Mouse (Mus musculus) liver, embryonic 15.5 days (tissue): Measurements from ENCODE around the gene Stk17b. TPM values are rescaled to one million over a fixed set of nuclear protein-coding genes. Genes with fewer than 3 reads are reported as not detected.
"Not testable (repeated sequence)": the region's sequence is repeated elsewhere in the genome, so short reads cannot be mapped to it uniquely, and the experiment has no call there.

Source experiments
- ATAC-seq: fragments of 200-750 bp; cut with Nextera tagmentation; 2 replicates; pipeline ENCODE4 v1.8.0; 2017; ENCODE audit warnings: moderate number of reproducible peaks, mild to moderate bottlenecking, moderate library complexity; ENCODE audit not compliant: insufficient read depth
- H3K27ac ChIP-seq: fragments of 300-500 bp; sonication (generic); replicated peaks from 2 replicates; pipeline ENCODE4 v1.5.1; 2015; ENCODE audit warnings: mild to moderate bottlenecking, inconsistent platforms
- H3K27me3 ChIP-seq: fragments of 300-500 bp; sonication (generic); 2 replicates; pipeline ENCODE4 v1.6.1; 2015; ENCODE audit warnings: mild to moderate bottlenecking, inconsistent platforms
- H3K36me3 ChIP-seq: fragments of 300-500 bp; sonication (generic); replicated peaks from 2 replicates; pipeline ENCODE4 v1.6.1; 2015; ENCODE audit warnings: moderate library complexity, mild to moderate bottlenecking, inconsistent platforms
- H3K4me1 ChIP-seq: fragments of 300-500 bp; sonication (generic); replicated peaks from 2 replicates; pipeline ENCODE4 v1.6.1; 2015; ENCODE audit warnings: inconsistent platforms
- H3K4me2 ChIP-seq: fragments of 300-500 bp; sonication (generic); 2 replicates; pipeline ENCODE4 v1.6.1; 2015; ENCODE audit warnings: moderate library complexity, mild to moderate bottlenecking, inconsistent platforms
- H3K4me3 ChIP-seq: fragments of 300-500 bp; sonication (generic); replicated peaks from 2 replicates; pipeline ENCODE4 v1.5.1; 2015; ENCODE audit warnings: mild to moderate bottlenecking, inconsistent platforms
- H3K9ac ChIP-seq: fragments of 300-500 bp; sonication (generic); 2 replicates; pipeline ENCODE4 v1.6.1; 2015; ENCODE audit warnings: moderate library complexity, mild to moderate bottlenecking, inconsistent platforms
- H3K9me3 ChIP-seq: fragments of 300-500 bp; sonication (generic); replicated peaks from 2 replicates; pipeline ENCODE4 v1.6.1; 2016; ENCODE audit warnings: inconsistent platforms
- WGBS: fragments of 180-500 bp; shearing (Covaris S2); methylation state at CpG from one replicate; pipeline ENCODE4 v1.1.7; 2015; ENCODE audit warnings: mixed read lengths; ENCODE audit not compliant: insufficient replicate concordance; 5-methylcytosine and 5-hydroxymethylcytosine counted together
- polyA plus RNA-seq: library from polyadenylated mRNA; unstranded; fragments of >200 nt; fragmentation: Nextera tagmentation; extraction: Ambion mirVana; gene quantifications from 2 replicates; pipeline ENCODE4 v1.2.1, GENCODE M21; 2015

Gene Stk17b
- polyA plus RNA-seq, 1 experiment from 2014 or later: 21.1 TPM

DNA sequence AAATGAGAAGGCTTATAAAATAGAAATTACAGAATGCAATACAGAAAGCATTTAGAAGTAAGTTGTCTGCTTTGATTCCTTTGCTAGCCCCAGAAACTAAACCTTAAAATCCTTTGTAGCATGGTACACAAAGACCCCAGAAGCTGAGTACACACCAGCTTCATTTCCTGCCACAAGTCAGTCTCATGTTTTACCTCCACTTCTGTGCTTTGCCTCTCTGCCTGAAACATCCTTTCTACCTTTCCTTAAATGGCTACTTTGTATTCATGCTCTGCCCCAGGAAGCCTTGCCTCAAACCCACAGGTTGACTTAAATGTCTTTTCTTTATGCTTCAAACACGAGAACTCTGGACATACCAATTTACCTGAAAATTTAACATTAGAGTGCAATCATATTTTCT, 3.7 kb downstream of the Stk17b start:
- Histone ChIP-seq H3K36me3 (no peaks in the 10 kb centered on the region), H3K4me1 (peaks cover 12% of the 10 kb centered on the region), H3K4me2 (no peak overlapping the region), H3K4me3 (no peak overlapping the region), H3K27ac (no peak overlapping the region), H3K27me3 (no peaks in the 10 kb centered on the region), H3K9me3 (no peaks in the 10 kb centered on the region), H3K9ac (no peak overlapping the region)
- 76% methylated on average over 1 of the region's 1 CpGs for WGBS
- no peak for ATAC-seq

DNA sequence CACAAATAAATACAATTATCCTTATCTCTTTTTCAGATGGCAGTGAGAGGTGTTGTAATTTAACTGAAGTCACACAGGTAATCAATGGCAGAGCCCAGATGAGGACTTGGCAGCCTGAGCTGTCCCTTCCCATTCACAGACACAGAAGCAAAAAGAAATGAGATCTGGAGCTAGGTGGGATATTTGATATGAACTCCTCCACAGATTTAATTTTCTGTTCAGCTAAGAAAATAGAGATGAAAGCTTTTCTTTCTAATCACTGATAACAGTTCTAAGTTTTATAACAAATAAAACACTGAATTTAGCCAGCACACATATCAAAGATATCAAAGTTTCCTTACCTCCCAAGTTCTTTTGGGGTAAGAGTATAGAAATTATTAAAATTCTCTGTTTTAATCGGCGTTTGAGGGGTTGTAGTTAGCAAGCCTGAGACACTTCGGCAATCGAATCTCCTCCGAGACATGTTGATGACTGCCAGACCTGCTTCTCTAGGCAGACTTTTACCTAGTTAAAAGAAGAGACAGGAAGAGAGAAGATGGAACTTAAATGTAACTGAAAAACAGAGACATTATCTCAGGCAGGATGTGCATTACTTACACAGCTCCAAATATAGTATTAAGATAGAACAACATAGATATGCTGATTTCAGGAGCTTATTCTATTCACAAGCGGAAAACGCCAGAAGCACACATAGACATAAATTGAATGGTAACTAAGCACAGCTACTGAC, 8.7 kb downstream of the Stk17b start:
- Histone ChIP-seq H3K9me3 (no peaks in the 10 kb centered on the region), H3K27me3 (no peaks in the 10 kb centered on the region), H3K4me2 (no peak overlapping the region), H3K9ac (no peak overlapping the region), H3K36me3 (no peaks in the 10 kb centered on the region; the same call in 1 of the 2 replicates), H3K4me3 (no peak overlapping the region), H3K27ac (no peak overlapping the region), H3K4me1 (no peaks in the 10 kb centered on the region; the same call in 1 of the 2 replicates)
- no peak for ATAC-seq
- WGBS: 70% methylated on average over 7 of the region's 7 CpGs

DNA sequence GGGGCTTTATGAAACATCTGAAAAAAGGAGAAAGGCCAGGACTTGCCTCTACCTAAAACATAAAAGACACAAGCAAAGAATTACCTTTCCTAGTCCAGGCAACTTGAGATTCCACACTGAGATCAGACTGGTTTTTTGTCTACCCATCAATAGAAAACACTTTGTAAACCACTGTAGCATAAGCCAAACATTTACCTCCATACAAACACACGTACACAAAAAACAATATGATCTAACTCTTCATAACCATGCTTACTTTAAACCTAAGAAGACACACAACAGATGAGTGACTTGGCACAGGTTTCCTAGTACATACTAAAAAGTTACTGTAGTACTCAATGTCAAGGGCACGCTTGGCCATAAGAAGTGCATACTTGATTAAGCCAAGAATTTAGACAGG, 9.5 kb downstream of the Stk17b start:
- no peak for ATAC-seq
- WGBS: 85% methylated on average over 2 of the region's 2 CpGs
- no peak overlapping the region for H3K4me2 ChIP-seq
- H3K4me1 ChIP-seq: no peaks in the 10 kb centered on the region; the same call in 1 of the 2 replicates
- H3K9ac ChIP-seq: no peak overlapping the region
- H3K4me3 ChIP-seq: no peak overlapping the region
- no peaks in the 10 kb centered on the region for H3K9me3 ChIP-seq
- no peaks in the 10 kb centered on the region for H3K27me3 ChIP-seq
- peaks cover under 1% of the 10 kb centered on the region; the same call in 1 of the 2 replicates for H3K36me3 ChIP-seq
- no peak overlapping the region for H3K27ac ChIP-seq

DNA sequence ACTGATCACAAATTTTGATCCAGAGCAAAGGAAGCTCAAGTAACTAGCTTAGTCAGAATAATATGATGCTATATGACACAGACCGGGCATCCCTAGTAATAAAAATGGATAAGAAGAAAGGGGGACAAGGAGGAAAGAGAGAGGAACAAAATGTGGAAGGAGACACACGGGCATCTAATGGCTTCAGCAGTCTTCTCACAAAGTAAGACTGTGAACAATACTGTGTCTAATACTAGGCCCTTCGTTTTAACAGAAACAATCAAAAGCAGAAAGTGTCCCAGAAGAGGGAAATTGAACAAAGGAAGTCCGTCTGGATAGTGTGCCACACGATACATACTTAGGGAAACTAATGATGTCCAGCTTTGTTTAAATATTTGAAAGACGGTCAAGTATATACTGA, 10.0 kb downstream of the Stk17b start:
- no peak overlapping the region for H3K4me3 ChIP-seq
- H3K9ac ChIP-seq: no peak overlapping the region
- no peak overlapping the region for H3K4me2 ChIP-seq
- WGBS: 63% methylated on average over 6 of the region's 6 CpGs
- no peak overlapping the region for H3K27ac ChIP-seq
- no peak for ATAC-seq
- peaks cover 3% of the 10 kb centered on the region; the same call in 1 of the 2 replicates for H3K36me3 ChIP-seq
- H3K9me3 ChIP-seq: no peaks in the 10 kb centered on the region
- no peaks in the 10 kb centered on the region; the same call in 1 of the 2 replicates for H3K4me1 ChIP-seq
- no peaks in the 10 kb centered on the region for H3K27me3 ChIP-seq

DNA sequence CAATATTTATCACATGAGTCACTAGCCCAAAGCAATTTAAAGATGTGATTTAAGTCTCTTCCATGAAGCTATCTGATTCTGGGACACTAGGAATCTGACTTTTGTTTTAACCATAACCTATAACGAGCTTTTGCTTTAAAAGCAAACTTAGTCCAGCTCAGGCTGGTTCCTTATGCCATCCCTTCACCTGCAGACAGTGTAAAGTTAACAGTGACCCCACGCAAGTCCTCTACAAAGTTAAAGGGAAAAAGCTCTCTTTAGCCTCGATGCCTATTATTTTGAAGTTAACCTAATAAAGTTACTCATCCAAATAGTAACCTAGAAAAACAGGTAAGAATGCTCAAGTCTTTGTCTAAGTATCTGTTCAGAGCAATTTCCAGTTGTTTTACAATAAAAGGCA, 10.5 kb downstream of the Stk17b start:
- Histone ChIP-seq H3K9me3 (no peaks in the 10 kb centered on the region), H3K4me3 (no peak overlapping the region), H3K27me3 (no peaks in the 10 kb centered on the region), H3K36me3 (peaks cover 3% of the 10 kb centered on the region; the same call in 1 of the 2 replicates), H3K4me1 (no peaks in the 10 kb centered on the region; the same call in 1 of the 2 replicates), H3K27ac (no peak overlapping the region), H3K4me2 (no peak overlapping the region), H3K9ac (no peak overlapping the region)
- WGBS: 51% methylated on average over 3 of the region's 3 CpGs
- ATAC-seq: no peak

DNA sequence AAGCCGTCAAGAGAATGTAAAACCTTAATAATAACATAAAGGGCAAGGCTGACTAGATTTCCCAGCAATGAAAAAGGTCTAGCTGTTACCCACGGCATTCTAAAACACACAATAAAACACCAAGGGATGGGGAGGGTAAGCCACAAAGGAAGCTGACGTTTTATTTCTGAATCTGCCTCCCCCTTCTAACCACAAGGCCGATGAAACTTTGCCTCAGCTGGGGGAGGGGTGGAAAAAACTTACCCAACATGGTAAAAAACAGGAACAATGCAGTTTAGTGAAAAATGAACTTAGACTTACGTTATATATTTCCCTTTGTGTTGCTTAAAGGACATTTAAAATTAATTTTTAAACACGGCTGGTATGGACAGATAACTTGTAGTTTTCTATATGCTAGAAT, 11.0 kb downstream of the Stk17b start:
- Histone ChIP-seq H3K9me3 (no peaks in the 10 kb centered on the region), H3K27me3 (no peaks in the 10 kb centered on the region), H3K27ac (no peak overlapping the region), H3K9ac (no peak overlapping the region), H3K4me3 (no peak overlapping the region), H3K36me3 (peaks cover 6% of the 10 kb centered on the region; the same call in 1 of the 2 replicates), H3K4me1 (no peaks in the 10 kb centered on the region; the same call in 1 of the 2 replicates), H3K4me2 (no peak overlapping the region)
- no peak for ATAC-seq
- WGBS: 15% methylated on average over 6 of the region's 6 CpGs

DNA sequence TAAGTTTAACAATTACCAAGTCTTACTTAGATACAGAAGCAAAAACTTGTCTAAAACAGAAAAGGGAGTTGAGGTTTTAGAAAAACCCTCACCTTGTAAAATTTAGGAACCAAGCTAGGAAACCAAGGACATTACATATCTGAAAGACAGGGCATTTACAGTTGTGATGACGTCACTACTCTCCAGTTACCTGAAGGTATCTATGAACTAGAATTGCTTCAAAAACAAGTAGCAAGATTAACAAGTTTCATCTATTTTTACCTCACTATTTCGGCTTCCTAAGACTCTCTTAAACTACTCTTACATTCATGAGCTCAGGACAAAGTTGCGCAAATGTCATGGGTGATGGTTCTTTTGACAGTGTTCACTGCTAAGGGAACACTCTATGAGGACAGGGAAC, 12.1 kb downstream of the Stk17b start:
- Histone ChIP-seq H3K27ac (no peak overlapping the region), H3K4me3 (no peak overlapping the region), H3K27me3 (no peaks in the 10 kb centered on the region), H3K36me3 (peaks cover 8% of the 10 kb centered on the region; the same call in 1 of the 2 replicates), H3K4me1 (no peaks in the 10 kb centered on the region), H3K4me2 (no peak overlapping the region), H3K9ac (no peak overlapping the region), H3K9me3 (no peaks in the 10 kb centered on the region)
- WGBS: 58% methylated on average over 3 of the region's 3 CpGs
- no peak for ATAC-seq

DNA sequence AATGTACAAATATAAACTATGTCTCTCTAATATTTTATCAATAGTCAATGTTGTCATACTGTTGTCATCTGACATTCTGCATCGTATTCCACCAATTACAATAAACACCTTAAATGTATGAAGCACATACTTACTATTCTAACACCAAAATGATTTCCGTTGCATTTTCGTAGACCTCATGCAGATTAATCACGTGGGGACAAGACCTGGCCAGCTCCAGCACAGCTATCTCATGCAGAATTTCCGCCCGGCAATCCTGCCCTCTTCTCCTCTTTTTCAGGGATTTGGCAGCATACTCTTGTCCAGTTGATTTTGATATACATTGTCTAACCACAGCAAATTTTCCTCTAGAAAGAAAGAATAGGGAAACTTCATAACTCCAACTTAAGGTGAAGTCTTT, 13.5 kb downstream of the Stk17b start:
- no peak overlapping the region for H3K4me3 ChIP-seq
- no peak for ATAC-seq
- H3K27me3 ChIP-seq: no peaks in the 10 kb centered on the region
- no peak overlapping the region for H3K27ac ChIP-seq
- no peaks in the 10 kb centered on the region for H3K9me3 ChIP-seq
- H3K4me1 ChIP-seq: no peaks in the 10 kb centered on the region
- no peak overlapping the region for H3K4me2 ChIP-seq
- H3K36me3 ChIP-seq: peaks cover 8% of the 10 kb centered on the region; the same call in 1 of the 2 replicates
- 88% methylated on average over 6 of the region's 6 CpGs for WGBS
- H3K9ac ChIP-seq: no peak overlapping the region

DNA sequence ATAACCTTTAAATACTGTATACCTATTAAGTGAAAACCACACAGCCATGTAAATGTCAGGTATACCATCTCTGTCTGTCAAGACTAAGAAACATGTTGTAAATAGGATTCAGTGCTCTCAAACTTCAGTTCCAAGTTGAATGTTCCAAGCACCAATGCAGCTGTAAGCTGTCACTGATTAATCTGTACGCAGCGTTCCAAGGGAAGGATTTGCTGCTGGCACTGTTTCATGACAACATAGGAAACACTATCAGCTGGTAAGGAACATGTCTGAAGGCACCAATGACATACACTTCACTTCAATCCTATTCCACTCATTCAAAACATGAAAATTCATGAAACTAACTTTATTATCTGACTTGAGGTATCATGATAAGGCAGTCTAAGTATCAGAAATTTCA, 18.9 kb downstream of the Stk17b start:
- WGBS: 84% methylated on average over 2 of the region's 2 CpGs

DNA sequence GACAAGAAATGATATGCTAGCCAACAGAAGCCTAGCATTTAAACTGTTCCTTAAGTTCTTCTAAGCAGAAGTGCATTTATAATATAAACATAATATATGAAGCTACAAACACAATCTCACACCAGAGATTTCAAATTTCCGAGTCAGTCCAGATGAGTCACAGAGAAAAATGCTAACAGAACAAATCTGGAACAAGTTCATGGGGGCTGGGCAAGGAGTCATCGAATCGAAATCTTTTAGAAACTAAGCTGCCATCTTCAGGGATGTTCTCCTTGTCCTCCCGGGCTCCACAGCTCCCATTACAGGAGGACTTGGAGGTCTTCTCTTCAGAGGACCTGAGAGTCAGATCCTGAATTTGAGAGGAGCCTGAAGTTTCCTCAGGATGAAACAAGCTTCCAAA, 27.7 kb downstream of the Stk17b start:
- WGBS: 77% methylated on average over 4 of the region's 4 CpGs
- H3K36me3 ChIP-seq: peaks cover 27% of the 10 kb centered on the region
- H3K4me1 ChIP-seq: no peaks in the 10 kb centered on the region
- H3K9me3 ChIP-seq: no peaks in the 10 kb centered on the region
- H3K9ac ChIP-seq: no peak overlapping the region
- H3K4me3 ChIP-seq: no peak overlapping the region
- H3K27ac ChIP-seq: no peak overlapping the region
- H3K4me2 ChIP-seq: no peak overlapping the region
- H3K27me3 ChIP-seq: no peaks in the 10 kb centered on the region
- ATAC-seq: no peak

More for the DNA sequence above, 18.9 kb downstream of the Stk17b start:
- H3K4me1 ChIP-seq: no peaks in the 10 kb centered on the region
- H3K27ac ChIP-seq: no peak overlapping the region
- ATAC-seq: no peak
- no peak overlapping the region for H3K4me3 ChIP-seq
- H3K27me3 ChIP-seq: no peaks in the 10 kb centered on the region
- H3K9ac ChIP-seq: no peak overlapping the region
- no peak overlapping the region for H3K4me2 ChIP-seq
- no peaks in the 10 kb centered on the region for H3K9me3 ChIP-seq
- peaks cover 49% of the 10 kb centered on the region for H3K36me3 ChIP-seq

DNA sequence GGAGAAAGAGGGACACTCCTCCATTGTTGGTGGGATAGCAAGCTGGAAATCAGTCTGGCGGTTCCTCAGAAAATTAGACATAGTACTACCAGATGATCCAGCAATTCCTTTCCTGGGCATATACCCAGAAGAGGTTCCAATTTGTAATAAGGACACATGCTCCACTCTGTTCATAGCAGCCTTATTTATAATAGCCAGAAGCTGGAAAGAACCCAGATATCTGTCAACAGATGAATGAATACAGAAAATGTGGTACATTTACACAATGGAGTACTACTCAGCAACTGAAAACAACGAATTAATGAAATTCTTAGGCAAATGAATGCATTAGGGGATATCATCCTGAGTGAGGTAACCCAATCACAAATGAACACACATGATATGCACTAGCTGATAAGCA, 31.5 kb downstream of the Stk17b start:
- H3K4me2 ChIP-seq, H3K9ac ChIP-seq, H3K27me3 ChIP-seq, H3K4me1 ChIP-seq, H3K27ac ChIP-seq, ATAC-seq, H3K36me3 ChIP-seq, H3K9me3 ChIP-seq, H3K4me3 ChIP-seq: not testable (repeated sequence)
- WGBS: 76% methylated on average over 2 of the region's 2 CpGs

DNA sequence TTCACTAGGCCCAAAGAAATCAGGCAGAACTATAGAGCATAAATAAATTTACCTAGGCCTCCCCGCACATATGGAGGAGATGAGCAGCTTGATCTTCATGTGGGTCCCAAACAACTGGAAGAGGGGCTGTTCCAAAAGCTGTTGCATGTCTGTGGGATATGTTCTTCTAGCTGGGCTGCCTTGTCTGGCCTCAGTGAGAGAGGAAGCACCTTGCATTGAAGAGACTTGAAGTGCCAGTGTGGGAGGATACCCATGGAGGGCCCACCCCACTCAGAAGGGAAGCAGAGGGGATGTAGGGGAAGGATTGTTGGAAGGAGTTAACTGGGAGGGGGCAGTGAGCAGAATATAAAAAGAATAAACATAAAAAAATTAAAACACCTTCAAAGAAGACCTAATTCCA, 33.9 kb downstream of the Stk17b start:
- WGBS: 75% methylated on average over 1 of the region's 1 CpGs

More for the DNA sequence above, 33.9 kb downstream of the Stk17b start:
- H3K27me3 ChIP-seq: no peaks in the 10 kb centered on the region
- H3K36me3 ChIP-seq: no peaks in the 10 kb centered on the region
- no peak overlapping the region for H3K4me3 ChIP-seq
- H3K9ac ChIP-seq: no peak overlapping the region
- no peak overlapping the region for H3K27ac ChIP-seq
- no peak overlapping the region for H3K4me2 ChIP-seq
- H3K9me3 ChIP-seq: no peaks in the 10 kb centered on the region
- no peak for ATAC-seq
- no peaks in the 10 kb centered on the region for H3K4me1 ChIP-seq
